Mouse (Mus musculus) lung, postnatal 36 days (tissue): ENCODE measurements around the gene Foxp1.

Experiments used
- DNase-seq: peaks from one replicate; pipeline ENCODE4 v3.0.0; 2022; ENCODE audit warnings: mixed read lengths

The Foxp1 gene

GRCm38 (mm10) chr6:99520676-99521037, 1.9 kb downstream of the Foxp1 start:
- DNase-seq: no peak

DNA sequence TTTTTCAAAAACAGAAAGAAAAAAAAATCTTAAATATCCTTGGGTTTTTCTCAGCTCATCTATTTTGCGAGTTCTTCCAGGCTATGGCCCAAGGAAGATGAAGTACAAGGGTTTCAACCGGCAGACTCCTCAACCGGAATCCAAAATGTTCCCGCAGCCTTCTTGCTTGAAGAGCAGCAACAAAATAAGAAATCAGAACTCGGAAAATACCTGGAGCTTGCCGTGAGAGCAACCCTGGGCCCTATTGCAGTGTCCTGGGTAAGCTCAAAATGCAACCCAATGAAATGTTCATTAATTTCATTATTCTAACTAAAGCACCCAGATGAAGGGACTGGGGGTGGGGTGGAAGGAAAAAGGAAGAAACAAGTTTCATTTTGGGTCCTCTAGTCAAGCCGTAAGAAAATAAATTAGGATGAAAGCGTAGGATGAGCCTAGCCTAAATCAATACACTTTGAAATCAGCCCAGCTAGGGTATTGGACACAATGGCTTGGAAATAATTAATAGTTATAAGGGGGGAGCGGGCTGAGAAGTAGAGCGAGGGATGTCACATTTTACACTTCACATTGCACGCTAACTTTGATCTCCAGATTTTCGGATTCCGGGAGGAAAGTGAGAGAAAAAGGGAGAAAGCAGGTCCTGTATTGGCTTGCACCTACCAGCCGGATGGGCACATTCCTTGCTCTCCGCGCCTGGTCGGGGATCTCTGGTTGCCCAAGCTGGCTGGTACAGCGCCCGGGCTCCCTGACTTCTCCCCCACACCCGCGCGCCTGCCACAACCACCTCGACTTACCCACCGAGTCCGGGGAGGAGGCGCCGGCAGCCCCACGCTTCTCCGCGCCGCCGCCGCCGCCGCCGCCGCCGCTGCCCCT, 2.5 kb downstream of the Foxp1 start:
- DNase-seq: peak; percentile 44

GRCm38 (mm10) chr6:99519052-99519451, 3.5 kb downstream of the Foxp1 start:
- DNase-seq: no peak

- no peak for DNase-seq
Observed at GRCm38 (mm10) chr6:99515667-99516199, 6.8 kb downstream of the Foxp1 start.

DNA sequence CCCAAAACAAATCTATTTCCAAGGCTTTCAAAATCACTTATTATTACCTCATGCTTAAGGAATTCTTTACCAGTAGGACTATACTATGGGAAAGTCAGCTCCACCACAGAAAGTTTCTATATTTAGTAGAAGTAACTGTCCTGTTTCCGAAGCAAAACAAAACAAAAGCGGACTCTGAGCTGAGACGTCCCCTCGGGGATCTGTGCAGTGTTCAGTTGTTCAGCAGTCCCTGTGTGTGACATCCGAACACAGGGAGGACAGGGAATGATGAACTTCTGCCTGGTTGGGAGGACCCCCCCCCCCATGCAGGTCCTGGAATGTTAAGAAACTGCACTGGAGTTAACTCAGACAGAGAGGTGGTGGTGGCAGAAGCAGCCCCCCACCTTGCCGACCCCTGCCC, 10.7 kb downstream of the Foxp1 start:
- DNase-seq: no peak

- DNase-seq: peak; percentile 15
Observed at GRCm38 (mm10) chr6:99509189-99509592, 13.3 kb downstream of the Foxp1 start.

DNA sequence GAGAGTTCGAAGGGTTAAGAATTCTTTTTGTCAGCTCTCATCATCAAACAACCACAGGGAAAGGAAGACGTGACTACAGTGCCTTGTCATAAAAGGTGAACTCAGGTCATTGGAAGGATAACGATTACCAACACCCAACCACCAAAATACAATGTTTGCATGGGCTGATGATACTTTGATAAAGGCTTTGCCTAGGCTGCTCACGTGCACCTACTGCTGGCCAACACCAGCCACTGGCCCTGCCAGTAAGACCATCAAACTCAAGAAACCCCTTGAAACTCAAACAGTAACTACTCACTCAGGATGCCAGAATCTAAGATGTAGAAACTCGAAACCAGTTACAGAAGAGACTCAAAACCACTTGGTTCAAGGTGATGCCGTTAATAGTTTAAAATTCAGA, 15.7 kb downstream of the Foxp1 start:
- no peak for DNase-seq

- no peak for DNase-seq
Observed at GRCm38 (mm10) chr6:99503741-99504140, 18.8 kb downstream of the Foxp1 start.

DNA sequence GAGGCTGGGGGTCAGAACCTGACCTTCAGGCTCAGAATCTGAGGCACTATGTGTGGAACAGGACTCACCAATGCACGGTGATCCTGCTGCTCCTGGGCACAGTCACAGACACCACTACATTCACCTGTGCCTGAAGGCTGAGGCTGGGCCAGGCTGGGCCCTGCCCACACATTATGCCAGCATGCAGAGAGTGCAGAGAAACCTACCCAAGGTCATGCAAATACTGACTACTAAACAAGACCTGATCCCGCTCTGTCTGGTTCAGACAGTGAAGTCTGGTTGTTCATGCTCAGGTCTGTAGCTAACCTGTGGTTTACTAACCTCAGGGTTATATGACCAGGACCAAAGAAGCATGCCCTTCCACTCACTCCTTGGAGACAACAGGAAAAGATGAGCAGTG, 19.8 kb downstream of the Foxp1 start:
- no peak for DNase-seq

- no peak for DNase-seq
Observed at GRCm38 (mm10) chr6:99502314-99502713, 20.2 kb downstream of the Foxp1 start.

- no peak for DNase-seq
Observed at GRCm38 (mm10) chr6:99500570-99501270, 21.8 kb downstream of the Foxp1 start.

- DNase-seq: no peak
Observed at GRCm38 (mm10) chr6:99498082-99498481, 24.4 kb downstream of the Foxp1 start.

DNA sequence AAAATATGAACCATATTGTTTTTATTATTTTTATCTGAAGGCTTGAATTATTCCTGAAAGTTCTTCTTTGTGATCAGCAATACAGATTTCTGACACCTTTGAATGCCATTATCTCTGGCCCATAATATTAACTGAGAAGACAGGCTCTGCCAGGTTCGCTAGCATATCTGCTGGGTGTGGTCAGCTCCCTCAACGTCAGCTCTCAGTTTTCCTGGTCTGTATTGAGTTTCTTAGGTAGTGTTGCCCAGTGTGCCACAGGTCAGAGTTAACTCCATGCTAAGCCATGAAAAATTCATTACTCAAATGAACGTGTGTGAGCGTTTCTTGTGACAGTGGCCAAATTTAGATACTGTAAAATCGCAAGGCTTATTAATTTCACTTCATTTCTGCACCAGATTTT, 26.4 kb downstream of the Foxp1 start:
- no peak for DNase-seq

DNA sequence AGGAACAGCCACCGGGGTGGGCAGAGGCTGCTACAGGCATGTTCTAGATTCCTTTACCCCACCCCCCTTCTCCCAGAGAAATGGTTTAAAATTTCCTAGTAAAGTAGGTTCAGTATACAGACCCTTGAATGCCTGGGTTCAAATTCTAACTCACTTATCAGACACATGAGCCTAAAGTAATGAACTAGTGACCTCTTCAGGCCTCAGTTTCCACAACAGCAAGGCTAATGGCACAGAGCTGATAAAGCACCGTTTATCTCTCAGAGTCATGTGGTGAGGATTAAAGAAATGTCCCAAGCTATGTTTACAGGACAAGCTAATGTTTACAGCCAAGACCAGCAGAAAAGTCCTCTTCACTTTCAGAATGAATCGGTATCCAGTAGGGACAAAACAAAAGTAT, 29.6 kb downstream of the Foxp1 start:
- peak; percentile 12 for DNase-seq

DNA sequence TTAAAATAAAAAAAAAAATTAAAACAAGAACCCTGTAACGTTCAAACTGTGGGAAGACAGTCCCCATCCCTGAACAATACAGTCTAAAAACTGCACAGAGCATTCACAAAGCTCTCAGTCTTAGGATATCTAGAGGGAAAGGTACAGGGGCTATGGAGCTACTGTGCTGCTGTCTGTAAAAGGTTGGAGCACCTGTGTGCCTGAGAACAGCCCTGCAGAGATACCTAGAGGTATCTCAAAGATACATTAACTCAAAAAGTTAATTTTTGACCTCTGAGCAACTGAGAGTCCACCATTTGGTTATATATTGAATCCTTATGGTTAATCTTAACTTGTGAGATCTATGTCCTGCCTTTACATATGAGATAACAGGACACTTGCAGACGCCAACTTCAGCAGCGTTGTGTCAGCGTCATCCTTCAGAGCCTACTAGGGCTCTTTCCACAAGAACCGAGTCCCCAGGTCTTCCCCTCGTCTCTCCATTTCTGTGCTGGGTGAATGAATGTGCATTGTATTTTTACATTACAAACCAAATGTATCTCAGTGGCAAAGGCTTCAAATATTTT, 30.5 kb downstream of the Foxp1 start:
- DNase-seq: no peak

- no peak for DNase-seq
Observed at GRCm38 (mm10) chr6:99491146-99491545, 31.4 kb downstream of the Foxp1 start.

GRCm38 (mm10) chr6:99489900-99490648, 32.4 kb downstream of the Foxp1 start:
- DNase-seq: no peak

GRCm38 (mm10) chr6:99489423-99489822, 33.1 kb downstream of the Foxp1 start:
- peak; percentile 65 for DNase-seq

DNA sequence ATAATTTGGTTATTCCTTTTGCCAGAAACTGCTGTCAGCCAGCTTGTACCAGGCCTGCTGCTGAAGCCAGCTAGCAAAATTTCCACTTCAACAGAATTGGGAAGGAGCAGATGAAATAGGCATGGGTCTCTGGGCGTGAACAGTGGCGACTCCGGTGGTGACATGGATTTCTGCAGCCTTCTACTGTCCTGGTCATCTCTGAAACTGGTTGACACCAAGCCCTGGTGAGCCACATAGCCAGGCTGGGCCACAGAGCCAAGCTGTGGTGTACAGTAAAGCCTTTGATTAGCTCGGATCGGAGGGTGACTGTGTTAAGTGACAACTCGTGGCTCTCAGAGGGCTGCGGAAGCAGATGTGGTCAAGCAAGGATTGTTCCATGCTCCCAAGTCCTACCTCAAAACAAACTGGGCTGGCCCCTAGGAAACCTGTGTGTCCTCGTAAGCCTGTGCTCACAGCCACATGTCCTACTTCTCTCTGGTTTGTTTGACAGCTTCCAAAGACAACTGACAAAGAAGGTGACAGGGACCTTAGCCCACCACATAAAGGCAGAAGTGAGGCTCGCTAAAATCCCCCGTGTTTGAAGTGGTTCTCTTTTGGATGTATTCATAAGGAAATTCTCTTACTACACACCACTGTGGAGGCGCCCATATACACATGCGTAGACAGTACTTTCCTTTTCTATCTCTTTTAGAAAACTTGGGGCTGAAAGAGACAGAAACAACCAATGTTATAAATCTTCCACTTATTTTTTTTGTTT, 36.5 kb downstream of the Foxp1 start:
- DNase-seq: peak; percentile 12

GRCm38 (mm10) chr6:99485217-99485883, 37.2 kb downstream of the Foxp1 start:
- DNase-seq: peak; percentile 83

- DNase-seq: no peak
Observed at GRCm38 (mm10) chr6:99484884-99485216, 37.7 kb downstream of the Foxp1 start.
